Mouse (Mus musculus): Measurements from ENCODE around the gene Sirpb1a. TPM values are rescaled to one million over a fixed set of nuclear protein-coding genes. Genes with fewer than 3 reads are reported as not detected.
"Not testable (repeated sequence)": the region's sequence is repeated elsewhere in the genome, so short reads cannot be mapped to it uniquely, and the experiment has no call there.

Sirpb1a gene
- not detected for total RNA-seq (2021)
- long read RNA-seq, experiment 1, result 0 reads
- long read RNA-seq, experiment 2, result 0 reads

GRCm38 (mm10) chr3:15426447-15426846, at the start of gene Sirpb1a:
Sirpb1a (minus strand) TSS chr3:15426520.
- not testable (repeated sequence) for DNase-seq (ENCODE audit: low spot score in 2 of 2)

GRCm38 (mm10) chr3:15474831-15475230, 48.5 kb upstream of the Sirpb1a start:
- not testable (repeated sequence) for DNase-seq (ENCODE audit: low spot score in 2 of 2)

DNA sequence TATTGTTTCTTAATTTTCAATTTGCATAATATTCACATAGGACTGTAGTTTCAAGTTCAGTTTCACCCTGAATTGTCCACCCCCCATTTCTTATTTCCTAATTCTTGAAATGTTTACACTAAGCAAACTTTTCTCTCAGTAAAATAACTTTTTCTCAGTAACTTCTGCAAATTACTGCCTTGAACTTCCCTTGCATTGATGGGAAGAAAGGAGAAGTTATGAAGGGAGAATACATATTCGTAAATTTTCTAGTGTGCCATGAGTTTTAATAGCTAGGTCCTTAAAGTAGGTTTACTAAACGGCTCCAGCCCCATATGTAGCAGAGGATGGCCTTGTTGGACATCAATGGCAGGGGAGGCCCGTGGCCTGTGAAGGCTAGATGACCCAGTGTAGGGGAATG, 43.8 kb upstream of the Sirpb1a start:
- not testable (repeated sequence) for DNase-seq (ENCODE audit: low spot score in 2 of 2)

DNA sequence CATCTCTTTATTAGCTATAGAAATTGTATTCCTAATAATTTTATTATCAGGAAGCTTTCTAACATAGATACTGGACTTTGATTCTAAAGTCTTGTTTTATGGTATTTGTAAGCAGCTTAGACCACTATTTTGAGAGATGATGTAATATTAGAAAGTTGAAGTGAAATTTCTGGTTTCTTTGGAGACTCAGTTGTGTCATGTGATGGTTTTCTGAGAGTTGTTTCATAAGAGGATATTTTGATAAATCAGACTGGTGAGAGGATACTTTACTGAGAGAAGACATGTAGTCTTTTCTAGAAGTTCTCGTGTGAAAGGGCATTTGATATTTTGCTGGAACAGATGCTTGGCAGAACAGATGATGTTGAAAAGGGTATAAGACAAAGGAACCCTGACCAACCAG, 17.6 kb upstream of the Sirpb1a start:
- not testable (repeated sequence) for DNase-seq (ENCODE audit: low spot score in 2 of 2)

- DNase-seq (ENCODE audit: low spot score in 2 of 2), result not testable (repeated sequence)
These were observed 13.5 kb upstream of the Sirpb1a start for GRCm38 (mm10) chr3:15439844-15440243.

DNA sequence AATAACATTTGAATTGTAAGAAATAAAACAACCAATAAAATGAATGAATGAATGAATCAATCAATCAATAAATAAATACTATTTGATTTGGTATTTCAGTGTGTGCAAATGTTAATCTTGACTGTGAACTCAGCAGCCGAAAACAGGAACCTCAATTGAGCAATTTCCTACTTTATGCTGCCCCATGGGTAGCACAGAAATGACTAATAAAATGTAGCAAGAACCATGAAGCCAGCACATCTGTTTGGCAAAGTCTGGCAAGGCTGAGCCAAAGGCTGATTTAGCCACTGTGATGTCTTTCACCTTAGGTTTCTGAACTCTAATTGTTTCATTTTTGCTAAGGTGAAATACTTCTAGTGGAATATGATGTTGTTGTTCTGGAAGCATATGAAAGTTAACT, 1.6 kb upstream of the Sirpb1a start:
- no peak for DNase-seq (ENCODE audit: low spot score in 2 of 2)

GRCm38 (mm10) chr3:15355690-15356089, 70.6 kb downstream of the Sirpb1a start:
- DNase-seq (ENCODE audit: low spot score in 2 of 2), result not testable (repeated sequence)

DNA sequence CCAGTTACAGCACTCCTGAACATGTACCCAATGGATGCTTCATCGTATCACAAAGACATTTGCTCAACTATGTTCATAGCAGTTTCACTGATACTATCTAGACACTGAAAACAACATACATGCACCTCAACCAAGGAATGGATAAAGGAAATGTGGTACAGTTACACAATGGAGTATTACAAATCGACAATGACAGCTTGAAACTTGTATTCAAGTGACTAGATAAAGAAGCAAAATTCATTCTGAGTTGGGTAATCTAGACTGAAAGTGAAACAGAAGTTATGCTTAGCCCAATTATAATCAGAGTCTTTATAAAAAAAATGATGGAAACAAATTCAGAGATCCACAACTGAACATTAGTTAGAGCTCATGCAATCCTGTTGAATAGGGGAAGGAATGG, 76.0 kb downstream of the Sirpb1a start:
- DNase-seq (ENCODE audit: low spot score in 2 of 2), result not testable (repeated sequence)

DNA sequence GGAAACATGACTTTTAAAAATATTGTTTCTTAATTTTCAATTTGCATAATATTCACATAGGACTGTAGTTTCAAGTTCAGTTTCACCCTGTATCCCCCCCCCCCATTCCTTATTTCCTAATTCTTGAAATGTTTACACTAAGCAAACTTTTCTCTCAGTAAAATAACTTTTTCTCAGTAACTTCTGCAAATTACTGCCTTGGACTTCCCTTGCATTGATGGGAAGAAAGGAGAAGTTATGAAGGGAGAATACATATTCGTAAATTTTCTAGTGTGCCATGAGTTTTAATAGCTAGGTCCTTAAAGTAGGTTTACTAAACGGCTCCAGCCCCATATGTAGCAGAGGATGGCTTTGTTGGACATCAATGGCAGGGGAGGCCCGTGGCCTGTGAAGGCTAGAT, 80.7 kb downstream of the Sirpb1a start:
- not testable (repeated sequence) for DNase-seq (ENCODE audit: low spot score in 2 of 2)

GRCm38 (mm10) chr3:15340287-15340686, 86.0 kb downstream of the Sirpb1a start:
- no peak for DNase-seq (ENCODE audit: low spot score in 2 of 2)

GRCm38 (mm10) chr3:15334182-15334581, 92.1 kb downstream of the Sirpb1a start:
- DNase-seq (ENCODE audit: low spot score in 2 of 2), result no peak

DNA sequence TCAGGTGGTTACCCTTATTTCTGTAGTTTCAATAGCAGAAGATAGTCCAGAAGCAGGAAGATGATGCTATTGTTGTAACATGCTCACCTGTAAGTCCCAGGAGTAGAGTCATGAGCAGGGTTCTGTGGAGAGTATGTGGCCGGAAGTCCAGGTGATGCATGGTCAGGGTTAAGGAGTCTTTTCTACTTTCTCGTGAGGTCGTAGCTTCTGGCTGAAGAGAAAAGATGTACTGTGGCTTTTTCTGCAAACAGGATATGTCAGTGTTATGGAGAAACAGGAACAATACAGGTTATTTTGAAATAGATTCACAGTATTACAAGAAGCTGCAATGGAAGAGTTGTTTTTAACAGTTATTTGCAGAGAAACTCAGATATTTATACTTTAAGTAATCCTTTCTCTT, 94.3 kb downstream of the Sirpb1a start, which contains the start of gene Gm9733:
TSS of gene Gm9733 (minus strand) at position 240 of the 400 bp plus-strand sequence.
- no peak for DNase-seq (ENCODE audit: low spot score in 2 of 2)

DNA sequence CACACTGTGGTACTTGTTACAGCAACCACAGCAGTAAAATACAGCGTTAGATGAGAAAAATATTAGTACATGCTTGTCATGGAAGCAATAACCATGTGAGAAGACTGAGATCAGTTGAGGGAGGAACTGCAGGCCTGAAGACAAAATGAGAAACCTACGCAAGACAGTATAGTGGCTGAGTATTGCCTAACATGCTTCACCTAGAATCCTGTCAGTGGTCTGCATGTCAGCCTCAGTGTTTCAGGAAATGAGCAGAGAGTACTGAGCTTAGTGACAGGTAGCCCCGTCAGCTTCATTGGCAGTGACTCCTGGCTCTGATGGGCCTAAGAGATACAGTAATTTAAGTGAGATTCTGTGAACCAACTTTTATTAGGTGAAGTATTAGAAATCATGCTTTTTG, 94.8 kb downstream of the Sirpb1a start:
- DNase-seq (ENCODE audit: low spot score in 2 of 2), result no peak

DNA sequence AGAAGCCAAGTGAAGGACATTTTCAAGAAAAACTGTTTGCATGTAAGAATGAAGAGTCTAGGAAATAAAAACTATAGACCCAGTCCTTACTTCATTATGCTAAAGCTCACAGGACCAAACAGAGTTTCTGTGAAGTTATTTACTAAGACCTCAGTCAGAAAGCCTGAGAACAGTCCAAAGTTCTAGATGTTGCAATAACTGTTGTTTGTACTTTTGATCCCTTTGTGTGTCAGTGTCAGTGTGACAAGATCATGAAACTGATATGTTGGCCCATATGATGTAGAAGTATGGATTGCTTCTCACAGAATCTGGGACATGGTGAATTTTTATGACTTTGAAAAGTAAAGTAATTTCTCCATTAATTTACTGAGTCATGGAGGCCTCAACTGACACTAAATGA, 96.8 kb downstream of the Sirpb1a start:
- no peak for DNase-seq (ENCODE audit: low spot score in 2 of 2)

Other genes with a start within 250 kb of the Sirpb1a start
- gene Gm9733, start 94.2 kb downstream of the Sirpb1a start, total RNA-seq (2021), result under 1 TPM in 1 of 2 experiments, not detected in 1; 0.73 TPM
- gene Sirpb1b, start 148.5 kb upstream of the Sirpb1a start, total RNA-seq (2021), result under 1 TPM; 0.22 to 0.31 TPM

Measured in adrenal gland, postnatal 4 days (tissue).